Mouse (Mus musculus) heart, adult 2 months (tissue): ENCODE results near the gene Gm33543.

ENCODE experiments used
- CTCF ChIP-seq: fragments of 200-600 bp; IDR thresholded peaks from 2 replicates; pipeline ENCODE4 v1.8.1; 2022; ENCODE audit warnings: antibody characterized with exemption, mild to moderate bottlenecking, moderate library complexity
- EP300 ChIP-seq: fragments of 200-500 bp; IDR thresholded peaks from 2 replicates; pipeline ENCODE4 v1.6.1; 2011; ENCODE audit warnings: low read depth, low read length, control low read depth; ENCODE audit not compliant: insufficient read depth
- POLR2A ChIP-seq: fragments of 200-500 bp; IDR thresholded peaks from 2 replicates; pipeline ENCODE4 v1.6.1; 2011; ENCODE audit warnings: mild to moderate bottlenecking, low read depth, low read length, control low read depth; ENCODE audit not compliant: insufficient read depth

- no peak for TF ChIP-seq CTCF
- no peak for TF ChIP-seq EP300
- no peak for TF ChIP-seq POLR2A
Measured at GRCm38 (mm10) chr10:95787176-95787575, 55.6 kb downstream of the Gm33543 start.
